7 mouse cellular contexts compared by ENCODE assay signal in the genomic region with DNA sequence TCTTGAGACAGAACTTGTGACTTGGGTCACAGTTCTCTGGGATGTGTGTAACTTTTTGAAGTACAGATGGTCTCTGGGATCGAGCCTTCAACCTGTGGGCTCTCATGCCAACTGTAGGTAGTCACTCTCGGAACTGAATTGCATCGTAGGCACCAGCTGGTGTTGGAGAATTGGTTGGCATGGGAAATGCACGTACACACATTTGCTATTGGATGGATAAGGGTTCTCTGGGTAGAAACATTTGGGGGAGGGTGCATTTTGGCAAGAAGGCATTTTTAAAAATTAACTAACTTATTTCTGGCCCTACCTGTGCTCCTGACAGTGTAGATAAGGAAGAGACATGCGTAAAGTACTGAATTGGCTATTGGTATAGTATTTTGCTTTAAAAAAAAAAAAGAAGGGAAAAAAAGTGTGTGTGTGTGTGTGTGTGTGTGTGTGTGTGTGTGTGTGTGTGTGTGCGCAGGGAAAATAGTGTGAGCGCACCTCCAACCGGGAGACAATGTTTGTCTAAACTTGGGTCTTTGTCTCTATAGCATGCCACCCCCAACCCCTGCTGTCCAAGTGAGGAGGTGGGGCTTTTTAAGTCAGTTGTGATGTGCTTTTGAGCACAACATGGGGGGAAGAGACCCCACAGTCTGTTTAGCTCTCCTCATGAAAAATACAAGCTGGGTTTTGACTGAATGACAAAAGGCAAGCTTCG. TPM values are rescaled to one million over a fixed set of nuclear protein-coding genes. Genes with fewer than 3 reads are reported as not detected.
A peak's percentile ranks its signal among the peaks of the same experiment; 100 is the strongest.
DNase-seq lines count a peak whose midpoint lies in the region; ATAC-seq lines count a peak whose summit lies in the region.

No protein-coding gene starts in this region.

- H3K4me1 ChIP-seq in lung, embryonic 15.5 days = peaks cover 17% of the 10 kb centered on the region
- peaks cover 23% of the 10 kb centered on the region for H3K4me1 ChIP-seq in forebrain, embryonic 14.5 days (ENCODE audit: control insufficient read depth, insufficient read depth, low read length)
- peaks cover 32% of the 10 kb centered on the region for H3K4me1 ChIP-seq in limb, embryonic 13.5 days
- peaks cover 17% of the 10 kb centered on the region for H3K4me1 ChIP-seq in stomach, embryonic 16.5 days (ENCODE audit: control insufficient read depth, insufficient read depth, low read length)

- WGBS in lung, embryonic 15.5 days = 58% methylated on average over 9 of the region's 9 CpGs
- WGBS in forebrain, embryonic 14.5 days = 42% methylated on average over 9 of the region's 9 CpGs
- 80% methylated on average over 8 of the region's 9 CpGs for WGBS in limb, embryonic 13.5 days
- WGBS in stomach, embryonic 16.5 days = 59% methylated on average over 9 of the region's 9 CpGs

- no peak for ATAC-seq in lung, embryonic 15.5 days (ENCODE audit: borderline replicate concordance, extremely low read depth, low FRiP score, low TSS enrichment)
- ATAC-seq in forebrain, embryonic 14.5 days = peak; percentile 60
- ATAC-seq in limb, embryonic 13.5 days (ENCODE audit: low FRiP score, low read depth) = no peak; the same call in 1 of the 2 replicates
- no peak; the same call in 1 of the 2 replicates for ATAC-seq in stomach, embryonic 16.5 days (ENCODE audit: insufficient read depth, low FRiP score)

- no peak for DNase-seq in lung, adult 18-20 months
- peak; percentile 48 for DNase-seq in forebrain, embryonic 14.5 days (ENCODE audit: low spot score)
- DNase-seq in adrenal gland, adult 18-20 months (ENCODE audit: low spot score in 2 of 2) = no peak
- no peak for DNase-seq in gastrocnemius, adult 18-20 months (ENCODE audit: low spot score)

- H3K4me3 ChIP-seq in lung, embryonic 15.5 days = no peak overlapping the region
- H3K4me3 ChIP-seq in forebrain, embryonic 14.5 days (ENCODE audit: low read depth, low read length) = no peak overlapping the region
- no peak overlapping the region for H3K4me3 ChIP-seq in limb, embryonic 13.5 days
- H3K4me3 ChIP-seq in stomach, embryonic 16.5 days (replicated peaks; ENCODE audit: low read length) = no peak overlapping the region

- H3K27me3 ChIP-seq in lung, embryonic 15.5 days = no peaks in the 10 kb centered on the region
- no peaks in the 10 kb centered on the region for H3K27me3 ChIP-seq in forebrain, embryonic 14.5 days (replicated peaks; ENCODE audit: control insufficient read depth, insufficient read depth, low read length)
- H3K27me3 ChIP-seq in limb, embryonic 13.5 days = no peaks in the 10 kb centered on the region
- no peaks in the 10 kb centered on the region for H3K27me3 ChIP-seq in stomach, embryonic 16.5 days (ENCODE audit: control insufficient read depth, insufficient read depth, low read length)

- H3K9me3 ChIP-seq in lung, embryonic 15.5 days = no peaks in the 10 kb centered on the region
- H3K9me3 ChIP-seq in forebrain, embryonic 14.5 days (replicated peaks; ENCODE audit: control insufficient read depth, low read length) = no peaks in the 10 kb centered on the region
- no peaks in the 10 kb centered on the region for H3K9me3 ChIP-seq in limb, embryonic 13.5 days
- no peaks in the 10 kb centered on the region for H3K9me3 ChIP-seq in stomach, embryonic 16.5 days (replicated peaks; ENCODE audit: control insufficient read depth, low read length)

- H3K4me2 ChIP-seq in lung, embryonic 15.5 days = peak overlapping the region; percentile 35
- H3K4me2 ChIP-seq in forebrain, embryonic 14.5 days (ENCODE audit: low read length) = peak overlapping the region; percentile 29
- H3K4me2 ChIP-seq in limb, embryonic 13.5 days (replicated peaks) = peak overlapping the region; percentile 44
- H3K4me2 ChIP-seq in stomach, embryonic 16.5 days (ENCODE audit: low read depth, low read length) = peak overlapping the region; percentile 38

- H3K9ac ChIP-seq in lung, embryonic 15.5 days = no peak overlapping the region
- peak overlapping the region; percentile 17; the same call in 1 of the 2 replicates for H3K9ac ChIP-seq in forebrain, embryonic 14.5 days (ENCODE audit: low read length)
- H3K9ac ChIP-seq in limb, embryonic 13.5 days = no peak overlapping the region
- H3K9ac ChIP-seq in stomach, embryonic 16.5 days (ENCODE audit: low read length) = 0 out of 2 replicates have a peak overlapping the region, but pooled peaks have one; percentile 31

- H3K36me3 ChIP-seq in lung, embryonic 15.5 days = no peaks in the 10 kb centered on the region
- H3K36me3 ChIP-seq in forebrain, embryonic 14.5 days (ENCODE audit: control insufficient read depth, insufficient read depth, low read length) = no peaks in the 10 kb centered on the region
- H3K36me3 ChIP-seq in limb, embryonic 13.5 days = peaks cover 7% of the 10 kb centered on the region
- no peaks in the 10 kb centered on the region for H3K36me3 ChIP-seq in stomach, embryonic 16.5 days (ENCODE audit: control insufficient read depth, insufficient read depth, low read length)

- H3K27ac ChIP-seq in lung, embryonic 15.5 days = peak overlapping the region; percentile 61
- H3K27ac ChIP-seq in forebrain, embryonic 14.5 days (ENCODE audit: low read depth, low read length) = peak overlapping the region; percentile 72
- H3K27ac ChIP-seq in limb, embryonic 13.5 days = peak overlapping the region; percentile 79; the same call in 1 of the 2 replicates
- peak overlapping the region; percentile 74 for H3K27ac ChIP-seq in stomach, embryonic 16.5 days (ENCODE audit: low read length)

RNA-seq across cellular contexts. Expression of gene Chd9, which starts 26.0 kb away (rescaled TPM):
- polyA plus RNA-seq in lung, embryonic 15.5 days (2015; fragmentation: Nextera tagmentation; extraction: Ambion mirVana) = 73.3 and 81.9 TPM in 2 replicates
- 95.6 and 110 TPM in 2 replicates for polyA plus RNA-seq in forebrain, embryonic 14.5 days (2014; fragmentation: Nextera tagmentation; extraction: Ambion mirVana)
- polyA plus RNA-seq in limb, embryonic 13.5 days (2015; fragmentation: Nextera tagmentation; extraction: Ambion mirVana) = 108 TPM in 2 replicates
- 239 and 288 TPM in 2 replicates for polyA plus RNA-seq in stomach, embryonic 16.5 days (2015; fragmentation: Nextera tagmentation; extraction: Ambion mirVana)
- total RNA-seq in adrenal gland, adult 18-20 months (2021) = 10 to 100 TPM; 66.8 to 77.4 TPM
- 10 to 100 TPM; 28.7 to 53.9 TPM for total RNA-seq in gastrocnemius, adult 18-20 months (2021)

RNA-seq across cellular contexts. Expression of gene Gm19935, which starts 36.9 kb away (rescaled TPM):
- 0.15 and 0.33 TPM in 2 replicates for polyA plus RNA-seq in lung, embryonic 15.5 days (2015; fragmentation: Nextera tagmentation; extraction: Ambion mirVana)
- 0.22 and 0.48 TPM in 2 replicates for polyA plus RNA-seq in forebrain, embryonic 14.5 days (2014; fragmentation: Nextera tagmentation; extraction: Ambion mirVana)
- polyA plus RNA-seq in limb, embryonic 13.5 days (2015; fragmentation: Nextera tagmentation; extraction: Ambion mirVana) = not detected in 2 replicates
- polyA plus RNA-seq in stomach, embryonic 16.5 days (2015; fragmentation: Nextera tagmentation; extraction: Ambion mirVana) = 0.18 and 0.31 TPM in 2 replicates
- total RNA-seq in adrenal gland, adult 18-20 months (2021) = not detected
- not detected for total RNA-seq in gastrocnemius, adult 18-20 months (2021)

Comparison
In these comparisons a context has a peak if more than half of its experiments do, and no peak if none do; other contexts are left out.
1. H3K9ac ChIP-seq: peak in forebrain, embryonic 14.5 days (single experiment) and stomach, embryonic 16.5 days (single experiment); none in lung, embryonic 15.5 days (single experiment) and limb, embryonic 13.5 days (single experiment).
2. Peak in every context shown above with its lines, with median percentiles within 50 percentile points of each other: H3K27ac ChIP-seq and H3K4me2 ChIP-seq.